Mouse (Mus musculus) CD4-positive, CD25-positive, alpha-beta regulatory T cell, adult 4 months (primary cell): ENCODE results near the gene Megf8. TPM values are rescaled to one million over a fixed set of nuclear protein-coding genes. Genes with fewer than 3 reads are reported as not detected.

Experiments
- ATAC-seq: one replicate; pipeline ENCODE4 v1.8.0; 2017
- polyA plus RNA-seq, 2 experiments: library from polyadenylated mRNA; unstranded; fragments of 100-300 nt; shearing (Covaris generic); gene quantifications; one replicate each; pipeline ENCODE4 v1.2.1; 2017

Megf8 gene
- polyA plus RNA-seq, 2 experiments from 2014 or later, result 0.10 to 0.11 TPM

GRCm38 (mm10) chr7:25409114-25409760 is 92.3 kb downstream of the Megf8 start:
- ATAC-seq, result no peak

- no peak for ATAC-seq
These were observed 94.1 kb downstream of the Megf8 start for GRCm38 (mm10) chr7:25410969-25411615.

GRCm38 (mm10) chr7:25411861-25412260 is 94.9 kb downstream of the Megf8 start:
- no peak for ATAC-seq

- no peak for ATAC-seq
These were observed 96.0 kb downstream of the Megf8 start, which contains the start of gene Cxcl17 for GRCm38 (mm10) chr7:25412833-25413441. Cxcl17 (minus strand) TSS chr7:25412886.

Other genes starting within 250 kb of the Megf8 start
- 1 to 10 TPM; 4.1 to 4.5 TPM for gene Grik5, start 244.8 kb upstream of the Megf8 start, polyA plus RNA-seq
- 10 to 100 TPM; 11.3 to 15.1 TPM for gene Zfp574, start 244.6 kb upstream of the Megf8 start, polyA plus RNA-seq
- 10 to 100 TPM; 25.9 to 29.4 TPM for gene Pou2f2, start 137.4 kb upstream of the Megf8 start, polyA plus RNA-seq
- 10 to 100 TPM; 23.6 to 29.8 TPM for gene Dedd2, start 96.5 kb upstream of the Megf8 start, polyA plus RNA-seq
- 1 to 10 TPM; 2.8 to 3.0 TPM for gene Zfp526, start 95.7 kb upstream of the Megf8 start, polyA plus RNA-seq
- gene Gsk3a, start 79.3 kb upstream of the Megf8 start, polyA plus RNA-seq, result 10 to 100 TPM in 1 of 2 experiments, 1 to 10 TPM in 1; 8.9 to 11.3 TPM
- under 1 TPM; 0.22 to 0.42 TPM for gene Erf, start 66.4 kb upstream of the Megf8 start, polyA plus RNA-seq
- gene Cic, start 49.5 kb upstream of the Megf8 start, polyA plus RNA-seq, result 10 to 100 TPM; 24.1 to 27.2 TPM
- 10 to 100 TPM; 23.6 to 42.6 TPM for gene Pafah1b3, start 19.2 kb upstream of the Megf8 start, polyA plus RNA-seq
- not detected for gene Prr19, start 15.8 kb upstream of the Megf8 start, polyA plus RNA-seq
- gene Tmem145, start 11.1 kb upstream of the Megf8 start, polyA plus RNA-seq, result not detected
- gene Cnfn, start 52.6 kb downstream of the Megf8 start, polyA plus RNA-seq, result not detected
- gene Lipe, start 81.5 kb downstream of the Megf8 start, polyA plus RNA-seq, result 10 to 100 TPM; 14.2 to 24.4 TPM
- not detected for gene Cxcl17, start 95.7 kb downstream of the Megf8 start, polyA plus RNA-seq
- 1 to 10 TPM in 1 of 2 experiments, not detected in 1; 1.2 TPM for gene Ceacam1, start 160.4 kb downstream of the Megf8 start, polyA plus RNA-seq
- not detected for gene Ceacam2, start 222.7 kb downstream of the Megf8 start, polyA plus RNA-seq